Mouse (Mus musculus) CD8-positive naive resting alpha-beta T cell, adult 2 months (primary cell): ENCODE measurements around the gene Aqp5.

Experiments used
- DNase-seq, 2 experiments: peaks; one replicate each; pipeline ENCODE4 v3.0.0; 2022; ENCODE audit warnings: low read depth in 2 of 2, low spot score in 2 of 2

Aqp5 gene

GRCm38 (mm10) chr15:99596056-99596687, 5.6 kb downstream of the Aqp5 start:
- DNase-seq: peak; percentile 64 to 78

DNA sequence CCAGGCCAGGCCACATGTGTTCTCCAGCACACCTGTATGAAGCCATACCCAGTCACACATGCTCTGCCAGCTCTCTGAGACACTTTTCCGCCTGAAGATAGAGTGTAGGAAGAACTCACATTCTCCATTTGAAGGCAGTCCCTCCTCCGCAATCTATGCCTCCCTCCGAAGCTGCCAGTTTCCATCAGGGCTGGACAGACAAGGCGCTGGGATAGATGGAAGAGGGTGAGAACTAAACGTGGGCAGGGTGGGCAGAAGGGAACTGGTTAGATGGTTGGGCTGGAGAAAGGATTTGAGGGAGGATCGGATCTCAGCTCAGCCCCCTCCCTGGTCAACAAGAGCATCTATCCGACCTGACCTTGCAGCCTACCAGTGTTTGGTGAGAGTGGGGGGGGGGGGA, 6.3 kb downstream of the Aqp5 start:
- no peak for DNase-seq

DNA sequence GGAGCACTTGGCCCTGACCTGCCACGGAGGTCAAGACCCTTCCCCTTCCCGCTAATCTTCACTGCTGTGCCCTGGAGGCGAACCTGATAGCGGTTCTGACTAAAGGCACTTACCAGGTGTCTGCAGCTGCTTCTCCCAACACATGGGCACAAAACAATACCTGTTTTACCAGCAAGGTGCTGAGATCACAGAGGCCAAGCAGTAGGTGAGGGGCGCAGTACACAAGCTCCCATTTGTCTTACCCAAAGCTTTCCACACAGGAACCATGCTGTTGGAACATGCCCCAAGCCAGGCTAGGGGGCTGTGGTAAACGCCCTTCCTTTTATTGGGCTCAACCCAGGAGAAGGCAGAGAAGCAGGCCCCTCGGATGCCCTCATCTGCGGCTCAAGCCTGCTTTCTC, 7.0 kb downstream of the Aqp5 start:
- DNase-seq: no peak

DNA sequence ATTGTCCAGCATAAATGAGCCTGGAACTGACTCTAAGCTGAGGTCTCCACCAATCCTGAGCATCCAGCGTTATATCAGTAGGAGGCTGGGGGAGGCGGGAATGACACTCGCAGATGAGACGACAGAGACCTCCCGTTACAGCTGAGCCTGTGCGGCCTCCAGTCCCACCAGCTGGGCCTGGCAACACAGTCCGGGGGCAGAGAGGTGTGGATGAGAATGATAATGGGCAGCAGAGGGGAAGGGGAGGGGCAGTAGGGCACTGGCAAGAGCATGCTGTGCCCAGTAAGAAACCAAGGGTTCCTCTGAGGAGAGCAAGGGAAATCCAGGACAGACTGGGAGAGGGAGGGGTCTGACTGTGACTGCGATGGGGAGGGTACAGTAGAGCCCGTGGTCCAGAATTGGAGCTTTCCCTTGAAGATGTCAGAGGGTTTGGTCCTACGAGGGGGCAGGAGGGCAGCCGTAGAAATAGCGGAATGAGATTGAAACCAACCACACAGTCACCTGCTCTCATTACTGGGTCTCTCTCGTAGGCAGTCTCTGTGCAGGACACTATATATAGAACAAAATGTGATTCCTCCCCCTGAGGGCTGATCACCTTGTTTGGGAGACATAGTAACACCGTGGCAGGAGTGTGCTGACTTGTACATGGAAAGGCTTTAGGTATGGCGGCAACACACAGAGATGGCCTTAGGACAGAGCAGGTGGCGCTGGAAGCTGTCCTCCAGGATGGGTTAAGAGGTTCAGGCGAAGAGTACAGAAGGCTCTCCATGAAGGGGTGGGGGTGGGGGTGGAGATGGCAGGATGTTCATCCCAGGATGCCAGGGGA, 8.9 kb downstream of the Aqp5 start:
- DNase-seq: no peak

DNA sequence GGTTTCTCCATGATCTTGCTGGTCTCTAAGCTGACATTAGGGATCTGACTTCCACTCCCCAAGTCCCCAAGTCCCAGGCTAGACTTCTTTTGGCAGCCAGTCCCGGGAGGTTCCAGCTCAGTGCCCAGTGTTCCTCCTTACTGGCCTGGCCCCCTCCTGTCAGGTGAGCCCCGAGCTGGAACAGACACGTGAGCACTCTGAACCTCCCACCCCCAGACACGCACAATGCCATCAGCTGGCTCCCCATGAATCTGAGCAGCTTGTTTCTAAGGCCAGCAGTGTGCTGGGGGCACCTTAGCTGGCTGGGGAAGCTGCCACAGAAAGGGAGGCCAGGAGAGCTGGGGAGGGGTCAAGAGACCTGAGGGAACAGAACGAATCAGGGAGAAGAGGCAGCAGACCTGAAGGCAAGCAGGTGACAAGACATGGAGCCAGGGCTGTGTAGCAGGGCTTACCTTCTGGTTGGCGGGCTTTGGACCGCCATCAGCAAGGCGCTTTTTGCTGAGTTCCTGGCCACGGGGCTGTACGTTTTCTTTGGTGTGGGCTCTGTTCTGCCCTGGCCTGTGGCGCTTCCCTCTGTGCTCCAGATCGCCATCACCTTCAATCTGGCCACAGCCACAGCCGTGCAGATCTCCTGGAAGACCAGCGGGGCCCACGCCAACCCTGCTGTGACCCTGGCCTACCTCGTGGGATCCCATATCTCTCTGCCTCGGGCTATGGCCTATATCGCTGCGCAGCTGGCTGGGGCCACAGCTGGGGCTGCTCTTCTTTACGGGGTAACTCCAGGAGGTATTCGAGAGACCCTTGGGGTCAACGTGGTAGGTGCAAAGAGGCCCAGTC, 10.6 kb downstream of the Aqp5 start, which contains the start of gene Aqp6:
Aqp6 (plus strand) TSS at position 415 of the 837 bp plus-strand sequence.
- no peak for DNase-seq

GRCm38 (mm10) chr15:99601823-99602120, 11.2 kb downstream of the Aqp5 start:
- no peak for DNase-seq

GRCm38 (mm10) chr15:99602206-99602820, 11.7 kb downstream of the Aqp5 start:
- no peak for DNase-seq

DNA sequence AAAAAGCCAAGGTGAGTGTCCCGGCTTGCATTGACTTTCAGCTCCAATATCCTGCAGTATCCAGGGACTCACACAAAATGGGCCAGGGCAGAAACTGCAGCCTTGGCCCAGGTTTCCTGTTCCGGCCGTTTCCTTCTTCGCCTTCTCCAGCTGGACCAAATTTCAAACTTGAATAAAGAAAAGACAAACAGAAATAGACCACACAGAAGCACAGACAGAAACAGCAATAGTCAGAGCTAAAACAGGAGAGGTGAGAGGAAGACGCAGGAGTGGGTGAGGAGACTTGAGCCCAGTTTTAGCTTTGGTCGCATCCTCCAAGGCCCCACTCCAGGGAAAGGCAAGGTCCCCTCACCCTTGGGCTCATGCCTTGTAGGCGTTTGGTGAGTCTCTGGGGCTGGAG, 12.6 kb downstream of the Aqp5 start:
- DNase-seq: no peak

DNA sequence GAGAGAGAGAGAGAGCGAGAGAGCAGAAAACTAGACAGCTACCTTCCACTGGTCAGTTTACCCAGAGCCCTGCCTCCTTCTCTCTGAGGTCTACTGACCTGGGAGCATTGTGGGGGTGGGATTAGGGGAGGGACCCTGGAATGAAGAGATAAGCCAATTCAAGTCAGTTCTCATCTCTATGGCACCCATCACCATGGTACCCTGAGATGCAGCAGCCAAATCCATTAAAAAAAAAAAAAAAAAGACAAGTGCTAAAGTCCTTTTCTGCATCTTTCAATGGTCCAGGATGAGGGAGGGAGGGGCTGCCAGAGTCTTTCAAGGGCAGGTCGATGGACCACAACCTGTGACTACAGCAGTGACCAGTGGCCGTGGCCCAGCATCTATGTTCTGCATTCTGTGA, 15.0 kb downstream of the Aqp5 start:
- DNase-seq: no peak

DNA sequence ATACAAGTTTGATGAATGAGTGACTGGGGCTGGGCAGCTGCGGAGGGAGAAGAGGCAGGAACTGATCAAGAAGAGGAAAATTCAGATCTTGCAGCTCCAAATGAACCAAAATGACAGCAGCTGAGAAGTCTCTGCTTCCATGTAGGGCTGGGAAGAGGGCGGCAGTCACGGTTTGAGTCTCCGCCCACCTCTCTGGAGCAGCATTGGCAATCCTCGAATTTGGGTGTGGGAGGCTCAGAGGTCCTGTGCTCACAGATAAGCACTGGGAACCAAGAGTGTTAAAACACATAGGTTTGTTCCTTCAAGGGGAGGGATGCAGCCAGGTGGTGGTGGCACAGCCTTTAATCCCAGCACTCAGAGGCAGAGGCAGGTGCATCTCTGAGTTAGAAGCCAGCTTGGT, 15.9 kb downstream of the Aqp5 start:
- no peak for DNase-seq

DNA sequence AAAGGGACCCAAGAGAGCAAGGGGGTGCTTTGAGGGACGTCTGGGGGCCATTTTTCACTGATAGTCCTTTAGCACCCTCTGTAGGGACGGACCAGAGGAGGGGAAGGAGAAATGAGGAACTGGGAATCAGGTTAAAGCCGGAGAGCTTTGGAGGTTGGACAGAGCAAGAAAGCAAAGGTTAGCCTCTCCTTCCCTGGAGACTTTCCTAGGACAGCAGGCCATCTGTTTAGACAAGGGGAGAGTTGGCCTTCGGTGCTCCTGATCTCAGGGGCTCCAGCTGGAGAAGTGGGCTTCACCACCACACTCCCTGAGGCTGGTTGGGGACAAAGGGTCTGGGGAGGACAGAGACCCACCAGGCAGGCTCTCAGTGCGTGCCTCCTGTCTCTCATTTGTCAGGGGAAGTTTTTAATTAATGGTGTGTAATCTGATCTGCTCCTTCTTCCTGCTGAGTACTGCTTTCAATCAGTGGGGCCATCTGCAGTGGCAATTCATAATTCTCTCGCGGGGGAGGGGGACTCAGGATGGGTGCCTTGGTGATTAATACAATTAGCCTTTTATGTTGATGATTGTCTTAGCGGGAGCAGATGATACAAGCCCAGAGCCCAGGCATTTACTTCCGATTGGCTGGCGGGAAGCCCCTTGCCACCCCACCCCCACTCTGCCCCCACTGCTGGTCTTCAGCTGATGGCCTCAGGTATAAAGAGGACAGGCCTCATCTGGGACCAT, 17.0 kb downstream of the Aqp5 start:
- no peak for DNase-seq

DNA sequence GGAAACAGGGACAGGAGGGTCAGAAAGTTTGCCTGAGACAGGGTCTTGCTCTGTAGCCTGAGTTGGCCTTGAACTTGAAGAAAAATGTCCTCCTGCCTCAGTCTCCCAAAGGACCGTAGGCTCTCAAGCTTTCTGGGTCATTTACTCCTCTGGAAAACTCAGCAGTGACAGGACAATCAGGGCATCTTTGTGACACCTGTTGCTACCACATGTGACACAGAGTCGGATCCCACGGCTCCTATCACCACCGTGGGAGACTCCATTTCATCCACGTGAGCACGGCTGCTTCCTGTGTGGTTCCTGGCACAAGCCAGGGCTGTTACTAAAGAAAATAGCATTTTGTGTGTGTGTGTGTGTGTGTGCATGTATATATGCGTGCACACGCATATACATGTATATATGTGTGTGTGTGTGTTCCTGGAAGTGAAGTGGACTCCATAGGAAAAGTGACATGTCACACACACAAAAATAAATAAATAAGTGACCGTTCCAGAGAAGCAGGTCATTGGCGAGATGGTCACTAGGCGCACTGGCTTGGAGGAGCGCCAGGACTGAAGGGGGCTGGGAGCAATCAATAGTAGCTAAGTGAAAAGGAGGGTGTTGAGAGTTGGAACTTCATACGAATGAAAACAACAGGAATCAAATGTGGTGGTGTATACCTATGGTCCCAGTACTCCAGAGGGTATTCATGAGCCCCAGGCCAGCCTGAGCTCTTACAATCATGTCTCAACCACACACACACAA, 18.0 kb downstream of the Aqp5 start:
- no peak for DNase-seq

GRCm38 (mm10) chr15:99611563-99611962, 21.0 kb downstream of the Aqp5 start:
- no peak for DNase-seq

DNA sequence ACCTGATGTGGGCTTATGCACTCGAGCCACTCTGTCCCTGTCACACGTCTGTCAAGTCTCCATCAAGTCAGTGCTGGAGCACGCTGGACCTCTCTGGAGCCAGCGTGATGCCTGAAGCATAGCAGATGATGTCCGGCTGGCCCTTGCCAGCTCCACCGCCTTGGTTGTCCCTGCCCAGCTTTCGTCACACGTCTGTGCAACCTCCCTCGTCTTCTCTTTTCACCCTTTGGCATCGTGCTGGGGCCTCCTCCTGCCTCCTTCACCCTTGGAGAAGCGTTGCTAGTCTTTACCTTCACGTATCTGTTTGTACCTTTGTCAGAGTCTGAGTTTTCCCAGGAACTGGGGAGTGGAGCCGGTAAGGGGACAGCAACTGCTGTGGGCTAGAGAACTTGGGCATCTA, 23.7 kb downstream of the Aqp5 start:
- no peak for DNase-seq

- no peak for DNase-seq
Observed at GRCm38 (mm10) chr15:99614753-99615152, 24.2 kb downstream of the Aqp5 start.

DNA sequence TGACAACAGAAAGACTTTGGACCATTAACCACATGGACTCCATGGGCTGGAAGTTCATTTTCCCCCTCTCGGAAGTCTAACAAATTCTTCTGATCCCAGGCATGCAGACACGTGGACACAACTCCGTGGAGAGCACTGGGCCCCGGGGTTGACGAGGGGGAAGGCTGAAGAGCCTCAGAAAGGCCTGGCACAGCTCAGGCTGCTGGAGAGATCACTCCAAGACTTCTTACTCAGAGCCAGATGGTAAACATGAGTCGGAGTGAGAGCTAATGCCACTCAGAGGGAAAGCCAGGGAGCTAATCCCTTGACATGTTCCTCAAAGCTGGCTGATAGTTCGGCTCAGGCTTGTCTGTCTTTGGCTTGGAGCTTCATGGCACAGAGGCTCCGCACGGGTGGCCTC, 24.7 kb downstream of the Aqp5 start:
- DNase-seq: no peak

GRCm38 (mm10) chr15:99618595-99618994, 28.0 kb downstream of the Aqp5 start:
- DNase-seq: no peak

DNA sequence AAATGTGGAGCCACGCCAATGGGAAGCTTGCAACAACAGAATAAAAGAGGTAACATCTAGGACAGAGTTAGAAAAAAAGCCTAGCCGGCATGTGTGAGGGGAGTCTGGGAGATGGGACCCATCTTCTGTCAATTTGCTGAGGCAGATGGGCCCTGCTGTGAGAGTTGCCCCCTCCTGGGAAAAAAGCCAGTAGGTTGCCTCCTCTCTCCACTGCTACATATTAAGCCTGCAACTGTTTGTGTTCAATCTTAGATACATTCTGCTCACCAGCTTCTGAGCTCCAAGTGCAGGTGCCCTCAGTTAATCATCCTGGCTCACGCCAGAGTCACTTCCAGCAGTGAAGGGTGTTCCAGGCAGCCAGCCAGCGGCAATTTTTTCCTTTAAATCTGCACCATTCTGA, 29.2 kb downstream of the Aqp5 start:
- no peak for DNase-seq

GRCm38 (mm10) chr15:99622063-99622462, 31.5 kb downstream of the Aqp5 start:
- no peak for DNase-seq

- DNase-seq: no peak
Observed at GRCm38 (mm10) chr15:99631618-99632017, 41.0 kb downstream of the Aqp5 start.
